24 mouse cellular contexts compared by ENCODE assay signal in the genomic region with DNA sequence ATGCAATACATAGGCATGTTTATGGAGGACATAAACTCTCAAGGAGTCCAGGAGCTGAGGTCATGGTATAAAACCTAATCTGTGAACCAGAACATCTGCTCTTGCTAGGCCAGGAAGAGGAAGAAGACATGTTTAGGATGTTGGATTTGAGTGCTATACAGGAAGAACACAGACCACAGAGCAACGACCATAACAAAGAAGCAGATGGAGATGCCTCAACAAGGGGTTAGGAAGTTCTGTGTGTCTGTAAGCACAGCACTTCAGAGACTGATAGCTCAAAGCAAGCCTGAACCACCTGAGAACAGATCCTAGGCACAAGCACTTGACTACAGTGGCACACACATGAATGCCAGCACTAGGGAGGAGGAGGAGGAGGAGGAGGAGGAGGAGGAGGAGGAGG. TPM values are rescaled to one million over a fixed set of nuclear protein-coding genes. Genes with fewer than 3 reads are reported as not detected.
DNase-seq lines count a peak whose midpoint lies in the region; ATAC-seq lines count a peak whose summit lies in the region.
"Had no signal": no experiment of that assay in that cellular context is flagged by ENCODE, and none has a peak within 500 bp of the region (broad histone marks: within the 10 kb centered on the region; RNA-seq: fewer than 3 reads in every experiment).

No protein-coding gene starts in this region.

- H3K9me3 ChIP-seq in hindbrain, embryonic 11.5 days (ENCODE audit: control insufficient read depth, low read length), result no peaks in the 10 kb centered on the region
- H3K9me3 ChIP-seq: embryonic facial prominence, embryonic 10.5 days; heart, embryonic 15.5 days; limb, embryonic 15.5 days; neural tube, embryonic 12.5 days had no signal

- H3K4me1 ChIP-seq in hindbrain, embryonic 11.5 days (replicated peaks; ENCODE audit: control insufficient read depth, insufficient read depth, low read length), result no peaks in the 10 kb centered on the region
- H3K4me1 ChIP-seq: limb, embryonic 15.5 days; neural tube, embryonic 12.5 days had no signal

- H3K27me3 ChIP-seq in hindbrain, embryonic 11.5 days (ENCODE audit: control insufficient read depth, insufficient read depth, low read length), result no peaks in the 10 kb centered on the region
- H3K27me3 ChIP-seq: heart, embryonic 15.5 days; limb, embryonic 15.5 days; neural tube, embryonic 12.5 days; Patski had no signal

- no peak overlapping the region for H3K27ac ChIP-seq in hindbrain, embryonic 11.5 days (ENCODE audit: low read depth, low read length)
- H3K27ac ChIP-seq: embryonic facial prominence, embryonic 10.5 days; heart, embryonic 15.5 days; limb, embryonic 15.5 days; liver, embryonic 14.5 days; neural tube, embryonic 12.5 days had no signal

- no peak overlapping the region for H3K4me2 ChIP-seq in hindbrain, embryonic 11.5 days (replicated peaks; ENCODE audit: low read depth, low read length)
- H3K4me2 ChIP-seq: heart, embryonic 15.5 days; limb, embryonic 15.5 days; lung, embryonic 14.5 days; neural tube, embryonic 12.5 days had no signal

- no peak overlapping the region for H3K4me3 ChIP-seq in hindbrain, embryonic 11.5 days (ENCODE audit: low read depth, low read length)
- H3K4me3 ChIP-seq: embryonic facial prominence, embryonic 10.5 days; heart, embryonic 15.5 days; limb, embryonic 15.5 days; neural tube, embryonic 12.5 days had no signal

- no peak overlapping the region for H3K9ac ChIP-seq in hindbrain, embryonic 11.5 days (ENCODE audit: low read depth, low read length)
- H3K9ac ChIP-seq: heart, embryonic 15.5 days; limb, embryonic 15.5 days; liver, embryonic 14.5 days; lung, embryonic 14.5 days; neural tube, embryonic 12.5 days had no signal

- ATAC-seq in granulocyte monocyte progenitor cell, adult 5-6 weeks (replicated peaks; ENCODE audit: poor library complexity, severe bottlenecking), result peak; percentile 86
- no peak for ATAC-seq in hindbrain, embryonic 11.5 days (ENCODE audit: low FRiP score)
- ATAC-seq: forebrain, embryonic 16.5 days; intestine, postnatal 0 days; Patski had no signal

- WGBS in hindbrain, embryonic 11.5 days, result 43% methylated on average over 1 of the region's 1 CpGs

- H3K36me3 ChIP-seq in hindbrain, embryonic 11.5 days (ENCODE audit: control insufficient read depth, insufficient read depth, low read length), result no peaks in the 10 kb centered on the region
- H3K36me3 ChIP-seq: embryonic facial prominence, embryonic 10.5 days; heart, embryonic 15.5 days; limb, embryonic 15.5 days; neural tube, embryonic 12.5 days had no signal

- DNase-seq in 416B (ENCODE audit: low read depth), result peak; percentile 88
- DNase-seq in CD8-positive naive resting alpha-beta T cell, adult 2 months (ENCODE audit: low read depth in 2 of 2, low spot score in 2 of 2), result peak; percentile 29 to 40
- peak; percentile 50 to 59 for DNase-seq in thymus, postnatal 10 days (ENCODE audit: low spot score in 2 of 2)
- DNase-seq in hindbrain, embryonic 11.5 days (ENCODE audit: low spot score), result no peak
- no peak for DNase-seq in kidney, adult 8-10 months
- DNase-seq in urinary bladder, postnatal 25 days (ENCODE audit: low spot score), result no peak
- DNase-seq in adrenal gland, postnatal 36 days, result no peak
- DNase-seq: adrenal gland, postnatal 14 days; cerebellum, adult 9-11 months; gastrocnemius, postnatal 14 days; heart, postnatal 4 days; kidney, postnatal 14 days; left cerebral cortex, postnatal 4 days; lung, embryonic 14.5 days; midbrain, embryonic 14.5 days had no signal

RNA-seq across cellular contexts. Expression of gene Srpk2, which starts 52.9 kb away (rescaled TPM):
- total RNA-seq in granulocyte monocyte progenitor cell, adult 5-6 weeks (2014; fragmentation: Nextera tagmentation), result 45.8 and 60.2 TPM in 2 replicates
- 47.2 and 51.4 TPM in 2 replicates for total RNA-seq in granulocyte monocyte progenitor cell, adult 5-6 weeks (2017)
- 60.0 and 69.0 TPM in 2 replicates for polyA plus RNA-seq in hindbrain, embryonic 11.5 days (2014; fragmentation: Nextera tagmentation; extraction: Ambion mirVana)
- 10 to 100 TPM; 46.6 to 47.2 TPM for total RNA-seq in adrenal gland, postnatal 36 days (2021)

Comparison
In these comparisons a context has a peak if more than half of its experiments do, and no peak if none do; other contexts are left out.
1. DNase-seq: peak in 416B (single experiment), CD8-positive naive resting alpha-beta T cell, adult 2 months (2 of 2) and thymus, postnatal 10 days (2 of 2); none in hindbrain, embryonic 11.5 days (single experiment), kidney, adult 8-10 months (0 of 2), urinary bladder, postnatal 25 days (single experiment) and adrenal gland, postnatal 36 days (0 of 2).